Mouse (Mus musculus): ENCODE measurements around the gene Atrn.
"Not testable (repeated sequence)": the region's sequence is repeated elsewhere in the genome, so short reads cannot be mapped to it uniquely, and the experiment has no call there.

Gene Atrn

GRCm38 (mm10) chr2:130965042-130965441 lies 58.7 kb downstream of the Atrn start:
- DNase-seq = no peak

GRCm38 (mm10) chr2:130971030-130971429 lies 64.7 kb downstream of the Atrn start:
- no peak for DNase-seq

DNA sequence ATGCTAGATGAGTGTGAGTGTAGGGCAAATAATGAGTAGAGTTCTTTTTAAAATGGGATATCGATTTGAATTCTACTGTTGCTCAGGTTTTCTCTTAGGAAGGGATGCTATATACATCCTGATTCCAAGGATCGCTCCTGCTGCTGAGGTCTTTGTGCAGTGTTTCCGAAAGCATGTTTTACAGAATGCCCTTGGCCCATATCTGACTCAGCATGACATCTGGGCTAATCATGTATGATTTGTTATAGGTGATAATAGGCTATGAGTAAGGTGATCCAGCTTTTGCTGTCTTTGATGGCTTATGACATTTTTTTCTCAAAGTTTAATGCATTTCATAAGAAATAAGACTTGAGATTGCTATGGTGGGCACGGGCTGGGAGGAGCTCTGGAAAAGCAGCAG lies 66.1 kb downstream of the Atrn start:
- no peak for DNase-seq

DNA sequence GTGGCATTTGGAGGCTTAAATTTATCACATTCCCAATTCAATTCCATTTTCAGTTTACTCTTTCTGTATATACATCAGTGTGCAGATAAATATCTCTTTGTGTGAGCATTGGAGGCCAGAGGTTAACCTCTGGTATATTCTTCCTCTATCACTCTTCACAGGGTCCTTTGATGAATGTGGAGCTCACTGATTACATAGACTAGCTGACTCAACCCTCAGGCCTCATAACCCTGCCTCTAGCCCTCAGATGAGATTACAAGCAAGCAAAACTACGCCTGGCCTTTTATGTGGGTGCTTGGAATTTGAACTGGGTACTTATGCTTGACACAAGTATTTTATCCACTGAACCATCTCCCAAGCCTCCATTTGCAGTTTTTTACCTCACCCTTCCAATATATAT lies 68.6 kb downstream of the Atrn start:
- no peak for DNase-seq

DNA sequence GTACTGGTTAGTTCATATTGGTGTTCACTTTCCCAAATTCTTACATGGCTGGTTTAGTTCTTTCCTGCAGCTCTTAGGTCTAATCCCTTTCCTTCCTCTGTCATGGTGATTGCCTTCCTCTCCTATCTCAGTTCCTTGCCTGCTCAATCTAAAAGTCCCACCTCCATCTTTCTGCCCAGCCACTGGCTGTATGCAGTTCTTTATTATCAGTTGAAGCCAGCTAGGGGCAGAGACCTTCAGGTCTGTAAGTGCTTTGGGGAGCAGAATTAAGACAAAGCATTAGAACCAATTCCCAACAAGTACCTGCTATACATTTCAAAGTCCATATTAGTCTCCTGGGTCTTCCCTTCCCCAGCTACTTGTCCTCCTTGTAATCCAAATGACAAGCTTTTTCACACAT lies 71.3 kb downstream of the Atrn start:
- DNase-seq = no peak

GRCm38 (mm10) chr2:130978058-130978847 lies 72.0 kb downstream of the Atrn start:
- DNase-seq = no peak

DNA sequence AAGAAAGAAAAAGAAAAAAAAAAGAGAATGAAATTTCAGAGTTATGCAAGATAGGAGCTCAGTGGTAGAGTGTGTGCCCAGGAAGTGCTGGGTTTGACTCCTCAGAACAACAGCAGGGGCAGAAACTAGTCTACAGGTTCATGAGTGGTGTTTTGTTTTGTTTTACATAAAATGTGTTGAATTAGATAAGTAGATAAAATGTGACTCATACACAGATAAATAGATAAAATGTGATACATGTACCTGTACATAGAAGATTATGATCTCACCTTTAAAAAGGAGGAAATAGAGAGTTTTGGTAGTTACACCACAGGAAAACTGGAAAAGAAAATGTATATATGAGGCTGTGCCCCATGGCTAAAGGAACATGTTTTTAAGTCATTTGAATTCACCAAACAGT lies 72.8 kb downstream of the Atrn start:
- no peak for DNase-seq

DNA sequence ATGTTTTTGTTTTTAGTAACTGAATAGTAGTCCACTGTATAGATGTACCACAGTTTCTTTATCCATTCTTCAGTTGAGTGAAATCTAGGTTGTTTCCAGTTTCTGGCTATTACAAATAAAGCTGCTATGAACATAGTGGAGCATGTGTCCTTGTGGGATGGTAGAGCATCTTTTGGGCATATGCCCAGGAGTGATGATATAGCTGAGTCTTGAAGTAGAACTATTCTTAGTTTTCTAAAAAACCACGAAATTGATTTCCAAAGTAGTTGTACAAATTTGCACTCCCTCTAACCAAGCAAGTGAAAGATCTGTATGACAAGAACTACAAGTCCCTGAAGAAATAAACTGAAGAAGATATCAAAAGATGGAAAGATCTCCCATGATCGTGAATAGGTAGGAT lies 86.5 kb downstream of the Atrn start:
- DNase-seq = no peak

- no peak for DNase-seq
Measured at GRCm38 (mm10) chr2:131009123-131009522, 102.8 kb downstream of the Atrn start.

DNA sequence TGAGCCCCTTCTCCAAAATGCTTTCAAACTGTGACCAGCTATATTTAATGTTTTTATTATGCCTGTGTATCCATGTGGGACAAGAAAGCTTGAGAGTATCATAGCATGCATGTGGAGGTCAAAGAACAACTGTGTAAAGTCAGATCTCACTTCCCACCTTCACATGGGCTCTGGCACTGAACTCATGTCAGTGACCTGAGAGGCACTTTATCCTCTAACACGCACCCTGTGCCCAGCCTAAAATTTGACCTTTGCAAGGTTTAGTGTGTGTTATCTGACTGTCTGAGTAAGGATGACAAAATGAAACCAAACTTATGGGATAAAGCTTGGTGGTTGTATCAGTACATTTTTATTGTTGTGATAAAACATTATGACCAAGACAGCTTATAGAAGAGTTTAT lies 104.3 kb downstream of the Atrn start:
- DNase-seq = no peak

DNA sequence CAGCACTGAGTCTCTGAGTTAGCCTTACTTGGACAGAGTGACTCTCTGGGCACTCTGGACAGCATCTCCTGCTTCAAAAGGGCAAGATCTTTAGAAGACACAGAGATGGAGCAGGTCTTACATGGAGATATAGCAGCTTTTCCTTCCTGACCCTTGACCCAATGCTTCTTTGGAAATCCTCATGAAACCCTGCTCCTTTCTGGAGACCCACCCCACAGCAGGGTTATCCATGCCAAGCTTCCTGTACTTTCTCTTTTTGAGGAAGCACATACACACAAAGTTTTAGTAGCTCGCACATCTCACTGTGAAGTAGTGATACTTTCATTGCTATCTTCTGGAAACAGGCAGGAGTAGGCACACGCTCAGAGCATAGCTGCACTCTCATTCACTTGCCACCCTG lies 118.9 kb downstream of the Atrn start:
- DNase-seq = no peak

DNA sequence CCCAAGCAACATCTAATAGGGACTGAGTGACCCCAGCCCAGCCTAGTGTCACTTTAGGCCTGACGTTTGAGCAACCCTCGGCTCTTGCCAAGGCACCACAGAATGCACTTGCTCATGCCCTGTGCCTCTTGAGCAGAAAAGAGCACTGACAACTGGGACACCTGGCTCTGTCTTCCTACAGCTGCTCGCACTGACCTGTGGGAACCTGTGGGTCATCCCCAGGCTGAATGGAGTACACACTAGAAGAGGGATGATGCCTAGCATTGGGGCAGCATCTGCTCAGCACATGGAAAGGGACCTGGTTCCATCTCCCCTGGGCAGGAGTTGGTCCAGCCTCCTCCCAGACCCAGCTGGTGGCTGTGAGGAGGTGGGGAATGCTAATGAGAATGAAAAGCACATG lies 120.6 kb downstream of the Atrn start:
- no peak for DNase-seq

- no peak for DNase-seq
Measured at GRCm38 (mm10) chr2:131029065-131029935, 123.0 kb downstream of the Atrn start.

DNA sequence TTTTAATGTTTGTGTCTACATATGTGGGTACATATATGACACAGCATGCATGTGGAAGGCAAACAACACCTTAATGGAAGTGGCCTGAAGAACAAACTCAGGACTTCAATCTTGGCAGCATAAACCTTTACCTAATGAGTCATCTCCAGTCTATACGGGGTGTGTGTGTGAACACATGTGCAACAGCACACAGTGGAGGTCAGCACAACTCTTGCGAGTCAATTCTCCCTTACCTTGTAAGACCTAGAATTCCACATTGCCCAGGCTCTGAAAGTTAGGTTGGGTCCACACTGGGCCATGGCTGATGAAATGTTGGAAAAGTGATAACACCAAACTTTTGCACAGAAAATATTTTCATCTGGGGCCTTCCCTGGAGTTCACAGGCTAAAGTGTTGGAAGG lies 124.3 kb downstream of the Atrn start:
- no peak for DNase-seq

- DNase-seq = no peak
Measured at GRCm38 (mm10) chr2:131030998-131031397, 124.7 kb downstream of the Atrn start.

- DNase-seq = not testable (repeated sequence)
Measured at GRCm38 (mm10) chr2:131031406-131031805, 125.1 kb downstream of the Atrn start.

GRCm38 (mm10) chr2:131036343-131036742 lies 130.0 kb downstream of the Atrn start:
- no peak for DNase-seq

DNA sequence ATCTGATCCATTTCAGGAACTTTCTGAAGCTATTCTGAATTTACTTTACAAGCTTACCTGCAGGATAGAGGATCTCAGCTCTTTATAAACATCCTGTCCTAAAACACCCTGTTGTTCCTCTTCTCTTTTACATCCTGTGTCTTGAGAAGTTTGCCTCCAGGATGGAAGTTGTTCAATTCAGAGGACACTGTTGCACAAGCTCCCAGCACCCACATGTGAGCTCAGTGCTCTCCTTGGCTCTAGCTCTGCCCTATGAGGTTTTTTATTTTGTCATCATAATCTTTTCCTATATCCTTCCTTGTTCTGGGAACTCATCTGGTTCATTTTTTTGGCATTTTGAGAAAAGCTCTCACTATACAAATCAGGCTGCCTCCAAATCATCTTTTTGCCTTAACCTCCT lies 130.5 kb downstream of the Atrn start:
- no peak for DNase-seq

DNA sequence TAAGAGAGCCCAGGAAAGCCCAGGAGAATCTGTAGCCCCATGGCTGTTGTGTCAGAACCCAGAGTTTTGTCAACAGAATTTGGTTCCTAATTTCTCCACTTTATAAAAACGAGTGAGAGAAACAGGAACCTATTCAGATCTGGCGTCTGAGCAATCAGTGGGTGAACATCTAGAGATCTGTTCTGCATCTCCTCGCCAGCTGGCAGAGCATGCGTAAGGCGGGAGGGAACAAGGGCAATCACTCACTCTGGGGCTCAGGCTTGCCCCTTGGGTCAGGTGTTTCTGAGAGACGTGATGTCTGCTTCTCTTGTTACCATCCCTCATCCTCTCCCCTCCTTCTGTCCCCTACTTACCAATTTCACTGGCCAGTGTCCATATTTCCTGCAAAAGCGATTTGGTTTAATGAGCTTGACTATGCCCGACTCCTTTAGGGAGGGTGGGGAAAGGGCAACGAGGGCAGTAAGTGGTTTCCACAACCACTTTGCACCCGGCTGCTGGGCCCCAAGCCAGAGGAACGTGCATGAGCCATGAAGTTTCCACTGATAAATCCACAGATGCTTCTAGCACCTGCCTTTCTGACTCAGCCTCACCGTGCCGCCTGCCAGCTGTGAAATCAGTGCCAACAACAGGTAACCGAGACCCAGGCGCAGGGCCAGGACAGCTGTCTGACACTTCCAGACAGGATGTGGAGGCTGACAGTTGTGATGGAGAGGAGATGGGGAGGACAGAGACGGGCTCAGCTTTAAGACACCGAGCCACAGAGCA lies 131.1 kb downstream of the Atrn start:
- peak; percentile 30 for DNase-seq

GRCm38 (mm10) chr2:131038197-131038596 lies 131.9 kb downstream of the Atrn start:
- no peak for DNase-seq

DNA sequence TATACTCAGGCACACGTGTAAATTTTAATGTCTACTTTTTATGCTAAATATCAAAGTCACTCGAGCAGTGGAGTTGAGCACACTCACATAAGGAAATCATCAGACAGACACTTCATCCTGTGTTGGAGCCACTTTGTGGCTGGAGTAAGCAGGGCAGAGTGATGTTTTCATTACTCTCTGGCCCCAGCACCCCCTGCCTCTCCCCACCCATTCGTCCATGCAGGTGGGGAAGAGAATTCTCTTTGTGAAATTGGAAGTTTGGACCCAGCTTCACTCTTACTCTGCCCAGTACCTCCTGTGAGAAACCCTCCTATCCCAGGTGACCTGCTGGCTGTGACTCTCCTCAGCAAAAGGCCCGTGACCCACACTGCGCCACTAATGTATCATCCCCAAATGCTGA lies 132.4 kb downstream of the Atrn start:
- DNase-seq = no peak

- peak; percentile 33 for DNase-seq
Measured at GRCm38 (mm10) chr2:131040854-131041825, 134.8 kb downstream of the Atrn start.

Measured in thymus, postnatal 4 days (tissue).